Mouse (Mus musculus) layer of hippocampus, adult 11-12 months (tissue): ENCODE measurements at regions not wholly inside any gene's neighbourhood (a gene's known extent, or its start where the extent isn't known, plus 50 kb on each side); places are given as distances from the start of the nearest gene placed in this dataset.
"Not testable (repeated sequence)": the region's sequence is repeated elsewhere in the genome, so short reads cannot be mapped to it uniquely, and the experiment has no call there.

Experiments
- DNase-seq: peaks from one replicate; pipeline ENCODE4 v3.0.0; 2022; ENCODE audit warnings: low spot score

DNA sequence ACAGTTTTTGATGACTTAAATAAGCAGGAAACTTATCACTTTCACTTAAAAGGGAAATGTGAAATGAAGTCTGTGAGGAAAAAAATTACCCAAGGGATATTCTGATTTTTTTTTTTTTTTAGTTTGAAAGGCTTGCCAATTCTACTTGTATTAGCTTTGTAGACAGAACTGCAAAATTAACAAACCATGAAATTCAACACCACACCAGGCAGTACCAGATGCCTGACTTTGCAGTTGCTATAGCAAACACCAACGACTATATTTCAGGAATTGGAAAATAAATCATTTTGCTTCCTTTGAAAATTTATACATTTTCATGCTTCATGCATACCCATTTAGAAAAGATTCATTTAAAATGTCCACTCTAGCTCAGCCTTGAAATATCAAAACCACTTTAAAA lies 1206.6 kb downstream of the Grik2 start:
- DNase-seq, result peak; percentile 24

DNA sequence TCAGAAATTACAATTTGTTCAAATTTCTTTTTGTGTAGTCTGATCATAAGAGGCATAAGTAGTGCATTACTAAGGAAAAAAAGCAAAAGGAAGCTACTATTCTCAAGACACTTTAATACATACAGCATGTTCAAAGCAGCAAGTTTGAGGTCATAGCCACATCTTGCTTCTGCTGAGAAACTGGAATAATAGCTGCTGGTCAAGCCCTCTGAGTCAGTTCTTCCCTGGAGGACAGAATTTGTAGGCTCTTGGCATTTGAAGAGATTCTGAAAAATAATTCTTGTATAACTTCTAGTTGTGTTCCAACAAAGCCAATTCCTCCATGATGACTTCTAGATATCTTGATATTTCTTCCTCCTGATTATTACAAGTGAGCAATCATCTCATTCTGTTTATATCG lies 1207.5 kb downstream of the Grik2 start:
- DNase-seq, result no peak

DNA sequence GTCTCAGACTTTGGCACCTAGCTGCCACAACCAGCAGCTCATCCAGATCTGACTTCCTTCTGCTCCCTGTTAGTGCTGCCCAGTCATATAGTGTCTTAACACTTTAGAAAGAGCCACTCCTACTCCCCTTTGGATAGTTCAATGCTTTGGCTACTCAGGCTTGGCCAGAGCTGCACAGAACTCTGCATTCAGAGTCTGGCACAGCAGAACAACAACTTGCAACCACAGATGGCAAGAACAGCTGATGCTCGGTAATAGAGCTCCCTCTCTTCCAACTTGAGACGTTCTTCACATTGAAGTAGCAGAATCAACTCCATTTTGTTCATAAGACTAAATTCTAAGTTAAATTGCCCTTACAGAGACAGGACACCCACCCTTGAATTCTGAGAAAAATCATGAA lies 1216.0 kb downstream of the Grik2 start:
- DNase-seq, result peak; percentile 4

DNA sequence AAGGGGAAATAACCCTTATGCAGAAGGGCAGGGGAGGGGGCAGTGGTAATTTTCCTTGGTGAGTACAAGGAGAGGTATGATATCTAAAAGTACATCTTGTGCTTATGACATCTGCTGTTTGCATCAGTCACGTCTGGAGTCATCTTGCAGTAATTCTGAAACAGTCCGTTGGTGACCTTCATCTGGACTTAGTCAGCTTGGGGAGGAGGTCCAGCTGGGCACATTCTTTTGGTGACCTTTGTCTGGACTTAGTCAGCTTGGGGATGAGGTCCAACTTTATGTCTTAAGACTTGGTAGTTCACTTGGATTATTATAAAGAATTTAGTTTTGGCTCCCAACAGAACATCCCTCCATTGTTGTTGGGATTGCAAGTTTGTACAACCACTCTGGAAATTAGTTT lies 1238.8 kb downstream of the Grik2 start:
- DNase-seq, result not testable (repeated sequence)

DNA sequence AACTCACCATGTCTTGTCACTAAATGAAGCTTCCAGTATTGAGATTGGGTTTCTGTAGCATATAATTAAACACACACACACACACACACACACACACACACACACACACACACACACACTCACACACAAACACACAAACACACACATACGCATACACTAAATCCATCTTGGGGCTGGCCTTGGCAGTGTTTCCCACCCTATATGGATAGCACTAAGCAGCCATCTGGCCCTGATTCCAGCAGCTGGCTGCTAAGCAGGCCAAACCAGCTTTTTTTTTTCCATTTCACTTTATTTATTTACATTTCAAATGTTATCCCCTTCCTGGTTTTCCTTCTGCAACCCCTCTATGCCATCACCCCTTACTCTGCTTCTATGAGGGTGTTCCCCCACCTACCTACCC lies 1266.3 kb downstream of the Grik2 start:
- DNase-seq, result no peak

DNA sequence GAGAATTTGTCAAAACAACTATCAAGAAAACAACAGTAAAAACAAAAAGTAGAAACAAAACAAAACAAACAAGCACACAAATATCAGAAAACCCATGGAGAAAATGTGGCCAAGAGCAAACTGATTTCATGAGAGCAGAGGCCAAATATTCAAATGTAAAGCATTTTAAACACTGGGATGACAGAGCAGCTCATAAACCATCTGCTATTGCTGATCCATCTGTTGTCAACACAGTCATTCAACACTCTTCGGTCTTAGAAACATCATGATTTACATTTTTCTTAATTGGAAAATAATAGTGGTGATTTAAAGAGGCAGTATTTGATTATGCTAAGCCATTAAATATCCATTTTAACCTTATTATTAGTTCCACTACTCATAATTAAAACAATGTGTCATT lies 1315.6 kb downstream of the Grik2 start:
- peak; percentile 19 for DNase-seq

DNA sequence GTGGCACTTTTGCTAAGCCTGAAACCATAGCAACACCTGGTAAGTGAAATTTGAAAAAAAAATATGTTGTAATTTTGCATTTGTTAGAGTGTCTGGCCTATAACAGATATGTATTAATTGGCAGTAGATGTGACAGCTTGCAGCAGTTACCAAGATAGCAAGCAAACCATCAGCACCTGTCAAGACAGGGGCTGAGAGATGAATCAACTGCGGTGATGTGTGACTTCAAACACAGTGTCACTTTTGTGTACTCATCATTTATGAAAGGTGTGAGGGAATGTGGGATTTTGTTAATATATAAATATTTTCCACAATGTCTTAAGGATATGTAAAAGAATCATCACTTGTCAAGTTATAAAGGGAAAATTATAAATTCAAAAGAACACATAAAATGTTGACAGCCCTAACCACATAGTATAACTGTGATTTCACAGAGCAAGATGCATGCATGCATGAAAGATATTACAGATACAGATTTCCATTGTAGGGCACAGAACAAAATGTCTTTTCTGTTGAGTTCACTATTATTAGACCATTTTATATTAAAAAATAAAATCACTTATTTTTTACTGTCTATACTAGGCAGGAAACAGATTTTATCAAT lies 1344.7 kb downstream of the Grik2 start:
- no peak for DNase-seq

DNA sequence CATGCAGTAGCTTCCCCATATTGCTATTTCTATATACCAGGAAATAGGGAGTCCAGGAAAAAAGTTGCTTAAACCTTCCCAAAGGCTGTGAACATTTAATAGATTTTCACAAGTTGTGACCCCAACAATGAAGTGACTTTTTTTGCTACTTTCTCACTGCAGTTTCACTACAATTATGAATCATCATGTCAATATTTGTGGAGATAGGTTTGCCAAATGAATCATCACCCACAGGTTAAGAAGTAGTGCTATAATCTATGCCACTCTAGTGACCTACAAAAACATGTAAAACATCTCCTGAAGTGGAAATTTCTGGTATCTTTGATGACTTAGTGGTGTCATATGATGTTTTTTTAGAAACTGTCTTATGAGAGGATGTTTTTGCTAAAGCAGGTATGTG lies 1355.3 kb downstream of the Grik2 start:
- DNase-seq, result no peak

DNA sequence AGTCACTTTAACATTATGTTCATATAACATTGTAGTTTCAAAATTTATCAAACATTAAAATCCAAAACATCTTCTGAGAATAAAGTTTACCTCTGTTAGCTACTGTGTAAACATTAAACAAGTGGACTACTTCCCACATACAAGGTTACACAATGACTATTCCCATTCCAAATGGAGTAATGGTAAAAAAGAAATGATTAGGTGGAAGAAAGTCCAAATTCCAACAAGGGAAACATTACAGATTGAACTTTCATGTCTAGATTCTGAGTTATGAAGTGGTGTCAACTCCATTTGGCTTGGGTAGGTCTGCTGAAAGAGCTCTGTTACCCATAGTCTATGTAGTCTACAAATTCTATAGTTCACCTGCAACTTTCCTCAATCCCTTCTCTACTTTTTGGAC lies 1363.1 kb downstream of the Grik2 start:
- DNase-seq, result no peak

DNA sequence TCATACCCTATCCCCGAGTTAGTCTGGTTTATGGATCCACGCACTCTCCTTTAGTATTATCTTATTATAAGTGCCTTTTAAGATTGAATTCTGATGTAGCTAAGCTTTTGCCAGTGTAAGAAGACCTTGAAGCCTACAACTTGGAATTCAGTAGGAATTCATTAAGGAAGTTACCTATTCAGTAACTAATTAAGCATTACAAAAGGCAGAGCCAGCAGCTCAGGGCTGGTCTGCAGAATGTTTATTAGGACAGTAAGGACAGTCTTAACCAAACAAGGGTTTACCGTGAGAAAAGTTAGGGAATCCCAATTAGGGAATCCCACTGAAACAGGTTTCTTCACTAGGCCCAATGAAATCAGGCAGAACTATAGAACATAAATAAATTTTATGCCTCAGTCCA lies 1383.5 kb downstream of the Grik2 start:
- no peak for DNase-seq
